Mouse (Mus musculus) brain, embryonic 14.5 days (tissue): Measurements from ENCODE around the gene Zmpste24.

Experiments used
- CTCF ChIP-seq: fragments of 200-500 bp; IDR thresholded peaks from 2 replicates; pipeline ENCODE4 v1.5.1; 2012; ENCODE audit warnings: inconsistent platforms, mild to moderate bottlenecking, moderate library complexity, borderline replicate concordance; ENCODE audit not compliant: insufficient read depth, insufficient read length; ENCODE audit errors: extremely low read depth
- POLR2A ChIP-seq: fragments of 200-500 bp; IDR thresholded peaks from 2 replicates; pipeline ENCODE4 v1.6.1; 2012; ENCODE audit warnings: mild to moderate bottlenecking, inconsistent platforms, borderline replicate concordance; ENCODE audit not compliant: poor library complexity, insufficient read depth, insufficient read length, severe bottlenecking; ENCODE audit errors: extremely low read depth

GRCm38 (mm10) chr4:121020040-121020790, 77.8 kb downstream of the Zmpste24 start:
- TF ChIP-seq CTCF (no peak), POLR2A (no peak)
